Mouse (Mus musculus): ENCODE measurements around the gene Srp9. TPM values are rescaled to one million over a fixed set of nuclear protein-coding genes. Genes with fewer than 3 reads are reported as not detected.

Gene Srp9
- polyA plus RNA-seq, 1 experiment from 2014 or later, result 166 TPM

DNA sequence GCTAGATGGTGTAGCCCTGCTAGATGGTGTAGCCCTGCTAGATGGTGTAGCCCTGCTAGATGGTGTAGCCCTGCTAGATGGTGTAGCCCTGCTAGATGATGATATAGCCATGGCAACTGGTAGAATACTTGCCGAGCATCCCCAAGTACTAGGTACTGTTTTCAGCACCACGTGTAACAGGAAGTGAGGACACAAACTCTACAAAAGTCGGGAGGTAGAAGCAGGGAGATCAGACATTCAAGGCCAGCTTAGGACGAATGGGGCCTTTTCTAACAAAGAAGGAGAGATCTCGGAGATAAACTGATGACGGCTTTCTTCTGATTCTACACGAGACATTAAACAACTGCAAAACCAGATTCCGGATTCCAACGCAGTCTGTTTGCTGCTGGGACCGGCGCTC, 14.4 kb upstream of the Srp9 start:
- 78% methylated on average over 11 of the region's 11 CpGs for WGBS
- no peaks in the 10 kb centered on the region for H3K36me3 ChIP-seq (replicated peaks)
- peak overlapping the region; percentile 63 for H3K27ac ChIP-seq (replicated peaks)
- H3K9me3 ChIP-seq, result no peaks in the 10 kb centered on the region
- H3K4me3 ChIP-seq, result no peak overlapping the region
- H3K27me3 ChIP-seq (replicated peaks; ENCODE audit: low read depth, poor library complexity, severe bottlenecking), result no peaks in the 10 kb centered on the region
- peaks cover 85% of the 10 kb centered on the region for H3K4me1 ChIP-seq
- no peak for DNase-seq (ENCODE audit: low spot score)

- no peak overlapping the region for H3K4me3 ChIP-seq
- no peaks in the 10 kb centered on the region for H3K36me3 ChIP-seq (replicated peaks)
- WGBS, result 58% methylated on average over 15 of the region's 15 CpGs
- H3K4me1 ChIP-seq, result peaks cover 85% of the 10 kb centered on the region
- H3K27ac ChIP-seq (replicated peaks), result peak overlapping the region; percentile 63
- peak; percentile 76 for DNase-seq (ENCODE audit: low spot score)
- H3K27me3 ChIP-seq (replicated peaks; ENCODE audit: low read depth, poor library complexity, severe bottlenecking), result no peaks in the 10 kb centered on the region
- H3K9me3 ChIP-seq, result no peaks in the 10 kb centered on the region
Measured at GRCm38 (mm10) chr1:182110708-182111385, 13.7 kb upstream of the Srp9 start.

DNA sequence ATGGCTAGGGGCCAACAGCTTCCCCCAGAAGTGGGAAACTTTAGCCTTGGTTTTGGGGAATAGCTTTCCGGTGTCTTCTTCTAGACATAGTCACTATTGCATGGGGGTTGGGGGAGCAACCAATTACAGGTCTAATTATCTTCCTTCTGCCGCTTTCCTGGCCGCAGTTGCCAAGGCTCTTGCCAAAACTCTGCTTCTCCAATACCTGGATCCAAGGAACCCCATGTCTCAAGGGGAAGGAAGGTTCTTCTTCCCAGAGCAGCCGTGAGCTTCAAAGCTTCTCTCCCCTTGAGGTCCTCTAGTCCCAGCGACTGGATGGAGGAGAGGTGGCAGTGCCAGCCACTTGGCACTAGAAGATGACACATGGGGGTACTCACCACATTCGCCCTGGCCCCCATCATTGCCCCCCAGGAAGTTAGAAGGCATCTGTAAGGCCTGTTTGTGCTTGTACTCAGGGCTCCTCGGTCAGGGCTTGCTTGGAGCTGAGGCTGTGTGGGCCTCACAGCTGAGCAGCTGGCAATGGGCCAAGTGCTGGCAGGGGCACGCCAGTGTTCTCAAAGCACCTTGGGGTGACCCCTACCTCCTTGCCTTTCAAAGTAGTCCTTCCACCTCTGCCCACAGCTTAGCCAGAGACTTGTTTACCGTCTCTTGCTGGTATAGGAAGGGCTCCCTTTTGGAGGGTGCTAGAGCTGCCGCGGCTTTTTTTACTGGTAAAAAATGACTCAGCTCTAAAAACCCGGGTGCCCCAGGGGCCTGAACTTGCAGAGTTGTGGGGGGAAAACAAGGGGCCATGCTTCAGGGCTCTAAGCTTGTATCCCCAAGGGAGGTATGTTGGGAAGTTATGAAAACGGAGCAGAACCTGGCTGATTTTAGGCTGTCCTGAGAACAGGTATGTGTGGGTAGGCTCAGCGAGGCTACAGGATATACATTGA, 12.9 kb upstream of the Srp9 start:
- DNase-seq (ENCODE audit: low spot score), result no peak
- Histone ChIP-seq H3K27ac (replicated peaks) (peak overlapping the region; percentile 63; the same call in 1 of the 2 replicates), H3K9me3 (no peaks in the 10 kb centered on the region), H3K36me3 (replicated peaks) (no peaks in the 10 kb centered on the region), H3K4me3 (no peak overlapping the region), H3K27me3 (replicated peaks; ENCODE audit: low read depth, poor library complexity, severe bottlenecking) (no peaks in the 10 kb centered on the region), H3K4me1 (peaks cover 84% of the 10 kb centered on the region)
- 83% methylated on average over 14 of the region's 14 CpGs for whole genome bisulfite sequencing

DNA sequence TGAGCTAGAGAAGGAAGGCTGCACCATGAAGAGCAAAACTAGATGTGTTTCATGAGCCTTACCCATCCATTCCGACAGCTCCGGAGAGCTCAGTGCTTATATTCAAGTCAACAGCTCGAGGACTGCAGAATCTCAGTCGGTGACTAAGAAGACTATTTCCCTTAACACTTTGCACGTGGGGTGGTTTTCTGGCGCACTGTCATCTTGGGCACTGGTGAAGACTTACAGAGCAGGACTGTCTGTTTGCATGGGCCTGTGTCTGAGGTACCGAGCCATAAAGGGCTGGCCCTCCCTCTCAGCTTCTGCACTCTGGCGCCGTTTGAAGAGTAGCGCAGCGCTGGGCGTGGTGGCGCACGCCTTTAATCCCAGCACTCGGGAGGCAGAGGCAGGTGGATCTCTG, 12.2 kb upstream of the Srp9 start:
- Histone ChIP-seq H3K4me3 (no peak overlapping the region), H3K27me3 (replicated peaks; ENCODE audit: low read depth, poor library complexity, severe bottlenecking) (no peaks in the 10 kb centered on the region), H3K9me3 (no peaks in the 10 kb centered on the region), H3K4me1 (peaks cover 81% of the 10 kb centered on the region), H3K36me3 (replicated peaks) (no peaks in the 10 kb centered on the region), H3K27ac (replicated peaks) (0 out of 2 replicates have a peak overlapping the region, but pooled peaks have one; percentile 63)
- 92% methylated on average over 15 of the region's 15 CpGs for WGBS
- DNase-seq (ENCODE audit: low spot score), result no peak

- H3K36me3 ChIP-seq (replicated peaks), result no peaks in the 10 kb centered on the region
- DNase-seq (ENCODE audit: low spot score), result peak; percentile 37
- 72% methylated on average over 11 of the region's 11 CpGs for WGBS
- H3K4me1 ChIP-seq, result peaks cover 73% of the 10 kb centered on the region
- peak overlapping the region; percentile 68 for H3K27ac ChIP-seq (replicated peaks)
- no peaks in the 10 kb centered on the region for H3K9me3 ChIP-seq
- H3K4me3 ChIP-seq, result peak overlapping the region; percentile 25; the same call in 1 of the 2 replicates
- H3K27me3 ChIP-seq (replicated peaks; ENCODE audit: low read depth, poor library complexity, severe bottlenecking), result no peaks in the 10 kb centered on the region
Measured at GRCm38 (mm10) chr1:182113131-182113530, 11.4 kb upstream of the Srp9 start.

DNA sequence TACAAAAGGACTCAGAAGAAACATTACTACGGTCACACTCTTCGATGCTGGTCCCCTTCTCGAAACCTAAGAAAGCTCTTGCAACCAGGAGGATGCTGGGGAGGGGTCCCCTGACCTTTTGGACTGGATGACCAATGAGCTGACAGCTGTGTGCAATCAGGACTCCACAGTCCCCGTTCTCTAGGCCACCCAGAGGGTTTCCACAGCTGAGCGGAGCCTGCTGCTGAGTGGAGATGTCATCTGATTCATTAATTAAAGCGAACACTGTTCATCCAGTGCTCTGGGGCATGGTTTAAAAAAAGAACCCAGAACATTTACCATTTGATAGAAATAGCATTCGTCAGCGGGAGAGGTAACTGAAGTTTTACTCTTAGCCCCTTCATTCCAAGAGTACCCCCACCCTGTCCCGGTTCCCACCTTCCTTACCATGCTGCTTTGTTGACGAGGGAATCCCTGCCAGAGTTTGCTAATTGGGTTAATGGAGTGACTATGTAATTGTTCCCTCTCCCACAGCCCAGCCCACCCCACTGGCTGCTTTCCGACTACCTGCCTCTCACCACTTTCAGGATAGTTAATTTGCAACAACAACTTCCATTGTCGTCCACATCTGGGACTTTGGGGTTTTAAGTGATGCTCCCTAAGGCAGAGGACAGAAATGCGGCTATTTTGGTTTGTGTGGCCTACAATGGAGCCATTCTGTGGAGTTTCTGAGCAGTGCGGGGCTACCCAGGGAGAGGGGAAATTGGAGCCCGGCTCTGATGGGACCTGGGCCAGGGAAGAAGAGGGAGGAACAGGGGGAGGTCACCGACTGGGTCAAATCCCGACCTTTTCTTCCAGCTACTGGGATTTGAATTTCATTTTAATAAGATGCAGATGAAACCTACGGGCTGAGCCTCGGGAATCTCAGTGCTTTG, 10.7 kb upstream of the Srp9 start:
- H3K36me3 ChIP-seq (replicated peaks), result no peaks in the 10 kb centered on the region
- peaks cover 67% of the 10 kb centered on the region for H3K4me1 ChIP-seq
- H3K9me3 ChIP-seq, result no peaks in the 10 kb centered on the region
- DNase-seq (ENCODE audit: low spot score), result peak; percentile 83
- peak overlapping the region; percentile 68 for H3K27ac ChIP-seq (replicated peaks)
- WGBS, result 12% methylated on average over 19 of the region's 19 CpGs
- H3K4me3 ChIP-seq, result peak overlapping the region; percentile 27
- H3K27me3 ChIP-seq (replicated peaks; ENCODE audit: low read depth, poor library complexity, severe bottlenecking), result no peaks in the 10 kb centered on the region

GRCm38 (mm10) chr1:182115197-182115596, 9.3 kb upstream of the Srp9 start:
- Histone ChIP-seq H3K36me3 (replicated peaks) (no peaks in the 10 kb centered on the region), H3K4me3 (no peak overlapping the region), H3K27ac (replicated peaks) (0 out of 2 replicates have a peak overlapping the region, but pooled peaks have one; percentile 16), H3K9me3 (no peaks in the 10 kb centered on the region), H3K4me1 (peaks cover 56% of the 10 kb centered on the region), H3K27me3 (replicated peaks; ENCODE audit: low read depth, poor library complexity, severe bottlenecking) (no peaks in the 10 kb centered on the region)
- DNase-seq (ENCODE audit: low spot score), result peak; percentile 64
- 23% methylated on average over 5 of the region's 5 CpGs for WGBS

GRCm38 (mm10) chr1:182115651-182116408, 8.7 kb upstream of the Srp9 start:
- no peaks in the 10 kb centered on the region for H3K27me3 ChIP-seq (replicated peaks; ENCODE audit: low read depth, poor library complexity, severe bottlenecking)
- peak; percentile 71 for DNase-seq (ENCODE audit: low spot score)
- no peak overlapping the region for H3K4me3 ChIP-seq
- 0 out of 2 replicates have a peak overlapping the region, but pooled peaks have one; percentile 16 for H3K27ac ChIP-seq (replicated peaks)
- peaks cover 51% of the 10 kb centered on the region for H3K4me1 ChIP-seq
- no peaks in the 10 kb centered on the region for H3K36me3 ChIP-seq (replicated peaks)
- no peaks in the 10 kb centered on the region for H3K9me3 ChIP-seq
- WGBS, result 41% methylated on average over 7 of the region's 7 CpGs

DNA sequence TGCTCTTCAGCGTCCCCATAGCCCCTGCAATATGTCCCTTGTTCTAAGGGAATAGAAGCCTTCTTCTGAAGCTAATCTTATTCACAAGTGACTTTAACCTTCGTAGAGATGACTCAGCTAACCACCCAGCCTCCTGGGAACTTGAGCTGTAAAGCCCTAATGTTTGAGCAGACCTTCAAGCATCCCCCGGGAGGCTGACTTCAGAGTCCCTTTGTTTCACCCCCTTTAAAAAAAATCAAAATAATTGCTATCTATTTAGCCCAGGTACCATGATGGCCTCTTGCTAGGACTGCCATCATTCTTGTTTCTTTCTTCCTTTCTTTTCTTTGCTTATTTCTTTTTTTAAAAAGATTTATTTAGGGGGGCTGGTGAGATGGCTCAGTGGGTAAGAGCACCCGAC, 2.1 kb upstream of the Srp9 start:
- 84% methylated on average over 4 of the region's 4 CpGs for WGBS
- H3K4me1 ChIP-seq, result peaks cover 21% of the 10 kb centered on the region
- H3K36me3 ChIP-seq (replicated peaks), result peaks cover 10% of the 10 kb centered on the region
- no peak overlapping the region for H3K4me3 ChIP-seq
- no peaks in the 10 kb centered on the region for H3K27me3 ChIP-seq (replicated peaks; ENCODE audit: low read depth, poor library complexity, severe bottlenecking)
- DNase-seq (ENCODE audit: low spot score), result no peak
- H3K9me3 ChIP-seq, result no peaks in the 10 kb centered on the region
- H3K27ac ChIP-seq (replicated peaks), result no peak overlapping the region

- peaks cover 21% of the 10 kb centered on the region for H3K4me1 ChIP-seq
- peak; percentile 90 for DNase-seq (ENCODE audit: low spot score)
- no peaks in the 10 kb centered on the region for H3K9me3 ChIP-seq
- peak overlapping the region; percentile 94 for H3K4me3 ChIP-seq
- peaks cover 36% of the 10 kb centered on the region for H3K36me3 ChIP-seq (replicated peaks)
- peak overlapping the region; percentile 89 for H3K27ac ChIP-seq (replicated peaks)
- H3K27me3 ChIP-seq (replicated peaks; ENCODE audit: low read depth, poor library complexity, severe bottlenecking), result no peaks in the 10 kb centered on the region
- 0% methylated on average over 33 of the region's 33 CpGs for WGBS
Measured at GRCm38 (mm10) chr1:182124924-182125368, 409 bp downstream of the Srp9 start.

GRCm38 (mm10) chr1:182130830-182131229, 6.3 kb downstream of the Srp9 start:
- H3K27ac ChIP-seq (replicated peaks), result no peak overlapping the region
- no peak overlapping the region for H3K4me3 ChIP-seq
- H3K9me3 ChIP-seq, result no peaks in the 10 kb centered on the region
- WGBS, result 55% methylated on average over 2 of the region's 2 CpGs
- peaks cover 60% of the 10 kb centered on the region for H3K36me3 ChIP-seq (replicated peaks)
- DNase-seq (ENCODE audit: low spot score), result no peak
- peaks cover 11% of the 10 kb centered on the region for H3K4me1 ChIP-seq
- no peaks in the 10 kb centered on the region for H3K27me3 ChIP-seq (replicated peaks; ENCODE audit: low read depth, poor library complexity, severe bottlenecking)
